Mouse (Mus musculus) kidney, postnatal 10 days (tissue): ENCODE measurements around the gene L3mbtl2.
A peak's percentile ranks its signal among the peaks of the same experiment; 100 is the strongest.
"Not testable (repeated sequence)": the region's sequence is repeated elsewhere in the genome, so short reads cannot be mapped to it uniquely, and the experiment has no call there.

Experiments used
- DNase-seq: peaks from one replicate; pipeline ENCODE4 v3.0.0; 2021; ENCODE audit warnings: mixed read lengths

Gene L3mbtl2

GRCm38 (mm10) chr15:81663697-81664561, at the start of gene L3mbtl2:
TSS of gene L3mbtl2 (plus strand) at chr15:81663889.
- DNase-seq = peak; percentile 95

- DNase-seq = no peak
Observed at GRCm38 (mm10) chr15:81649516-81650455, 13.9 kb upstream of the L3mbtl2 start.

GRCm38 (mm10) chr15:81650636-81651035, 13.1 kb upstream of the L3mbtl2 start:
- DNase-seq = peak; percentile 25

- no peak for DNase-seq
Observed at GRCm38 (mm10) chr15:81661701-81662100, 2.0 kb upstream of the L3mbtl2 start.

- no peak for DNase-seq
Observed at GRCm38 (mm10) chr15:81663281-81663680, 408 bp upstream of the L3mbtl2 start.

- DNase-seq = no peak
Observed at GRCm38 (mm10) chr15:81666957-81667356, 3.3 kb downstream of the L3mbtl2 start.

GRCm38 (mm10) chr15:81670231-81670640, 6.5 kb downstream of the L3mbtl2 start:
- peak; percentile 69 for DNase-seq

- no peak for DNase-seq
Observed at GRCm38 (mm10) chr15:81676637-81677036, 12.9 kb downstream of the L3mbtl2 start.

GRCm38 (mm10) chr15:81680301-81680805, 16.7 kb downstream of the L3mbtl2 start:
- DNase-seq = no peak

- no peak for DNase-seq
Observed at GRCm38 (mm10) chr15:81693366-81693966, 29.8 kb downstream of the L3mbtl2 start.

GRCm38 (mm10) chr15:81693967-81694881, 30.5 kb downstream of the L3mbtl2 start:
- DNase-seq = peak; percentile 90

- DNase-seq = no peak
Observed at GRCm38 (mm10) chr15:81694891-81695290, 31.2 kb downstream of the L3mbtl2 start.

GRCm38 (mm10) chr15:81697175-81697574, 33.5 kb downstream of the L3mbtl2 start, which contains the start of gene Chadl:
TSS of gene Chadl (minus strand) at chr15:81697287.
- no peak for DNase-seq

GRCm38 (mm10) chr15:81697847-81698246, 34.2 kb downstream of the L3mbtl2 start:
- DNase-seq = peak; percentile 44

GRCm38 (mm10) chr15:81698532-81698931, 34.8 kb downstream of the L3mbtl2 start:
- no peak for DNase-seq

- DNase-seq = no peak
Observed at GRCm38 (mm10) chr15:81700161-81700560, 36.5 kb downstream of the L3mbtl2 start.

- DNase-seq = peak; percentile 53
Observed at GRCm38 (mm10) chr15:81700601-81701000, 36.9 kb downstream of the L3mbtl2 start.

- not testable (repeated sequence) for DNase-seq
Observed at GRCm38 (mm10) chr15:81701350-81701749, 37.7 kb downstream of the L3mbtl2 start.

- no peak for DNase-seq
Observed at GRCm38 (mm10) chr15:81702306-81703093, 38.8 kb downstream of the L3mbtl2 start.

GRCm38 (mm10) chr15:81703094-81703489, 39.4 kb downstream of the L3mbtl2 start:
- DNase-seq = no peak

GRCm38 (mm10) chr15:81708991-81709390, 45.3 kb downstream of the L3mbtl2 start:
- DNase-seq = no peak
